Mouse (Mus musculus): ENCODE results near the gene 1700008O03Rik. TPM values are rescaled to one million over a fixed set of nuclear protein-coding genes. Genes with fewer than 3 reads are reported as not detected.

Gene 1700008O03Rik
- polyA plus RNA-seq, 1 experiment from 2014 or later = 0.86 TPM

- no peak overlapping the region for H3K9ac ChIP-seq (ENCODE audit: low read length)
- ATAC-seq (no peak), DNase-seq (ENCODE audit: low spot score) (no peak)
- 82% methylated on average over 6 of the region's 6 CpGs for WGBS
- H3K27ac ChIP-seq (ENCODE audit: low read depth, low read length) = no peak overlapping the region
- no peak overlapping the region for H3K4me2 ChIP-seq (ENCODE audit: low read length)
- H3K27me3 ChIP-seq (replicated peaks; ENCODE audit: control insufficient read depth, insufficient read depth, low read length) = no peaks in the 10 kb centered on the region
- H3K9me3 ChIP-seq (replicated peaks; ENCODE audit: control insufficient read depth, low read length) = no peaks in the 10 kb centered on the region
- no peak overlapping the region for H3K4me3 ChIP-seq (ENCODE audit: low read depth, low read length)
- H3K4me1 ChIP-seq (ENCODE audit: control insufficient read depth, insufficient read depth, low read length) = no peaks in the 10 kb centered on the region
- H3K36me3 ChIP-seq (ENCODE audit: control insufficient read depth, insufficient read depth, low read length) = no peaks in the 10 kb centered on the region
Measured at GRCm38 (mm10) chr7:44413307-44413706, 27.7 kb upstream of the 1700008O03Rik start.

- Histone ChIP-seq H3K4me2 (ENCODE audit: low read length) (no peak overlapping the region), H3K9me3 (replicated peaks; ENCODE audit: control insufficient read depth, low read length) (no peaks in the 10 kb centered on the region), H3K4me3 (ENCODE audit: low read depth, low read length) (no peak overlapping the region), H3K9ac (ENCODE audit: low read length) (no peak overlapping the region), H3K4me1 (ENCODE audit: control insufficient read depth, insufficient read depth, low read length) (peaks cover 2% of the 10 kb centered on the region; the same call in 1 of the 2 replicates), H3K27me3 (replicated peaks; ENCODE audit: control insufficient read depth, insufficient read depth, low read length) (no peaks in the 10 kb centered on the region), H3K36me3 (ENCODE audit: control insufficient read depth, insufficient read depth, low read length) (no peaks in the 10 kb centered on the region), H3K27ac (ENCODE audit: low read depth, low read length) (no peak overlapping the region)
- ATAC-seq (no peak), DNase-seq (ENCODE audit: low spot score) (no peak)
- WGBS = 86% methylated on average over 4 of the region's 4 CpGs
Measured at GRCm38 (mm10) chr7:44411144-44411543, 25.5 kb upstream of the 1700008O03Rik start.

- Histone ChIP-seq H3K4me1 (ENCODE audit: control insufficient read depth, insufficient read depth, low read length) (peaks cover 7% of the 10 kb centered on the region), H3K9ac (ENCODE audit: low read length) (no peak overlapping the region)
Measured at GRCm38 (mm10) chr7:44406015-44406355, 20.4 kb upstream of the 1700008O03Rik start.

GRCm38 (mm10) chr7:44405346-44406014, 19.9 kb upstream of the 1700008O03Rik start:
- DNase-seq (ENCODE audit: low spot score) = peak; percentile 100
- H3K4me1 ChIP-seq (ENCODE audit: control insufficient read depth, insufficient read depth, low read length) = peaks cover 7% of the 10 kb centered on the region
- no peaks in the 10 kb centered on the region for H3K9me3 ChIP-seq (replicated peaks; ENCODE audit: control insufficient read depth, low read length)
- H3K36me3 ChIP-seq (ENCODE audit: control insufficient read depth, insufficient read depth, low read length) = no peaks in the 10 kb centered on the region
- peak overlapping the region; percentile 65; the same call in 1 of the 2 replicates for H3K27ac ChIP-seq (ENCODE audit: low read depth, low read length)
- no peaks in the 10 kb centered on the region for H3K27me3 ChIP-seq (replicated peaks; ENCODE audit: control insufficient read depth, insufficient read depth, low read length)
- H3K4me3 ChIP-seq (ENCODE audit: low read depth, low read length) = peak overlapping the region; percentile 32
- H3K9ac ChIP-seq (ENCODE audit: low read length) = peak overlapping the region; percentile 18
- peak; percentile 98 for ATAC-seq
- WGBS = 2% methylated on average over 27 of the region's 27 CpGs
- peak overlapping the region; percentile 63 for H3K4me2 ChIP-seq (ENCODE audit: low read length)

More at GRCm38 (mm10) chr7:44406015-44406355, 20.4 kb upstream of the 1700008O03Rik start:
- Histone ChIP-seq H3K4me3 (ENCODE audit: low read depth, low read length) (no peak overlapping the region), H3K27ac (ENCODE audit: low read depth, low read length) (no peak overlapping the region), H3K27me3 (replicated peaks; ENCODE audit: control insufficient read depth, insufficient read depth, low read length) (no peaks in the 10 kb centered on the region), H3K36me3 (ENCODE audit: control insufficient read depth, insufficient read depth, low read length) (no peaks in the 10 kb centered on the region), H3K9me3 (replicated peaks; ENCODE audit: control insufficient read depth, low read length) (no peaks in the 10 kb centered on the region), H3K4me2 (ENCODE audit: low read length) (no peak overlapping the region)
- 0% methylated on average over 5 of the region's 5 CpGs for WGBS
- DNase-seq (ENCODE audit: low spot score) (no peak), ATAC-seq (no peak)

GRCm38 (mm10) chr7:44401673-44402072, 16.1 kb upstream of the 1700008O03Rik start:
- Histone ChIP-seq H3K4me3 (ENCODE audit: low read depth, low read length) (no peak overlapping the region), H3K9me3 (replicated peaks; ENCODE audit: control insufficient read depth, low read length) (no peaks in the 10 kb centered on the region), H3K27me3 (replicated peaks; ENCODE audit: control insufficient read depth, insufficient read depth, low read length) (no peaks in the 10 kb centered on the region), H3K4me1 (ENCODE audit: control insufficient read depth, insufficient read depth, low read length) (peaks cover 7% of the 10 kb centered on the region), H3K27ac (ENCODE audit: low read depth, low read length) (no peak overlapping the region), H3K4me2 (ENCODE audit: low read length) (no peak overlapping the region), H3K9ac (ENCODE audit: low read length) (no peak overlapping the region), H3K36me3 (ENCODE audit: control insufficient read depth, insufficient read depth, low read length) (no peaks in the 10 kb centered on the region)
- ATAC-seq = no peak
- no peak for DNase-seq (ENCODE audit: low spot score)
- 89% methylated on average over 6 of the region's 6 CpGs for WGBS

- DNase-seq (ENCODE audit: low spot score) = peak; percentile 73
- no peaks in the 10 kb centered on the region for H3K4me1 ChIP-seq (ENCODE audit: control insufficient read depth, insufficient read depth, low read length)
- H3K4me2 ChIP-seq (ENCODE audit: low read length) = no peak overlapping the region
- peak; percentile 64 for ATAC-seq
- no peaks in the 10 kb centered on the region for H3K9me3 ChIP-seq (replicated peaks; ENCODE audit: control insufficient read depth, low read length)
- H3K27me3 ChIP-seq (replicated peaks; ENCODE audit: control insufficient read depth, insufficient read depth, low read length) = no peaks in the 10 kb centered on the region
- 4% methylated on average over 3 of the region's 3 CpGs for WGBS
- no peak overlapping the region for H3K4me3 ChIP-seq (ENCODE audit: low read depth, low read length)
- no peak overlapping the region for H3K9ac ChIP-seq (ENCODE audit: low read length)
- H3K36me3 ChIP-seq (ENCODE audit: control insufficient read depth, insufficient read depth, low read length) = no peaks in the 10 kb centered on the region
- H3K27ac ChIP-seq (ENCODE audit: low read depth, low read length) = no peak overlapping the region
Measured at GRCm38 (mm10) chr7:44398570-44398969, 12.9 kb upstream of the 1700008O03Rik start.

- Histone ChIP-seq H3K27me3 (replicated peaks; ENCODE audit: control insufficient read depth, insufficient read depth, low read length) (no peaks in the 10 kb centered on the region), H3K36me3 (ENCODE audit: control insufficient read depth, insufficient read depth, low read length) (no peaks in the 10 kb centered on the region), H3K27ac (ENCODE audit: low read depth, low read length) (no peak overlapping the region), H3K9me3 (replicated peaks; ENCODE audit: control insufficient read depth, low read length) (no peaks in the 10 kb centered on the region), H3K4me2 (ENCODE audit: low read length) (no peak overlapping the region), H3K4me1 (ENCODE audit: control insufficient read depth, insufficient read depth, low read length) (no peaks in the 10 kb centered on the region), H3K9ac (ENCODE audit: low read length) (no peak overlapping the region), H3K4me3 (ENCODE audit: low read depth, low read length) (no peak overlapping the region)
- 93% methylated on average over 17 of the region's 17 CpGs for WGBS
- ATAC-seq (no peak), DNase-seq (ENCODE audit: low spot score) (no peak)
Measured at GRCm38 (mm10) chr7:44393284-44393683, 7.7 kb upstream of the 1700008O03Rik start.

GRCm38 (mm10) chr7:44392341-44392740, 6.7 kb upstream of the 1700008O03Rik start:
- no peaks in the 10 kb centered on the region for H3K9me3 ChIP-seq (replicated peaks; ENCODE audit: control insufficient read depth, low read length)
- no peak for ATAC-seq
- no peak overlapping the region for H3K4me2 ChIP-seq (ENCODE audit: low read length)
- no peaks in the 10 kb centered on the region for H3K27me3 ChIP-seq (replicated peaks; ENCODE audit: control insufficient read depth, insufficient read depth, low read length)
- 89% methylated on average over 14 of the region's 14 CpGs for WGBS
- DNase-seq (ENCODE audit: low spot score) = no peak
- H3K4me1 ChIP-seq (ENCODE audit: control insufficient read depth, insufficient read depth, low read length) = no peaks in the 10 kb centered on the region
- H3K9ac ChIP-seq (ENCODE audit: low read length) = no peak overlapping the region
- H3K27ac ChIP-seq (ENCODE audit: low read depth, low read length) = no peak overlapping the region
- H3K36me3 ChIP-seq (ENCODE audit: control insufficient read depth, insufficient read depth, low read length) = no peaks in the 10 kb centered on the region
- H3K4me3 ChIP-seq (ENCODE audit: low read depth, low read length) = no peak overlapping the region

GRCm38 (mm10) chr7:44391831-44392230, 6.2 kb upstream of the 1700008O03Rik start:
- no peaks in the 10 kb centered on the region for H3K9me3 ChIP-seq (replicated peaks; ENCODE audit: control insufficient read depth, low read length)
- WGBS = 83% methylated on average over 4 of the region's 4 CpGs
- no peak overlapping the region for H3K4me3 ChIP-seq (ENCODE audit: low read depth, low read length)
- no peak overlapping the region for H3K27ac ChIP-seq (ENCODE audit: low read depth, low read length)
- H3K4me1 ChIP-seq (ENCODE audit: control insufficient read depth, insufficient read depth, low read length) = no peaks in the 10 kb centered on the region
- no peaks in the 10 kb centered on the region for H3K36me3 ChIP-seq (ENCODE audit: control insufficient read depth, insufficient read depth, low read length)
- DNase-seq (ENCODE audit: low spot score) (no peak), ATAC-seq (no peak)
- H3K4me2 ChIP-seq (ENCODE audit: low read length) = no peak overlapping the region
- H3K27me3 ChIP-seq (replicated peaks; ENCODE audit: control insufficient read depth, insufficient read depth, low read length) = no peaks in the 10 kb centered on the region
- no peak overlapping the region for H3K9ac ChIP-seq (ENCODE audit: low read length)
